Mouse (Mus musculus) E14TG2a.4 (cell line): ENCODE measurements around the gene Asap3.

Experiments used
- H3K27me3 ChIP-seq: 2 replicates; pipeline ENCODE4 v1.6.1; 2014; ENCODE audit warnings: low read length, control low read depth; ENCODE audit not compliant: insufficient read depth
- H3K36me3 ChIP-seq: 2 replicates; pipeline ENCODE4 v1.6.1; 2014; ENCODE audit warnings: low read length, control low read depth; ENCODE audit not compliant: insufficient read depth
- H3K4me1 ChIP-seq: replicated peaks from 2 replicates; pipeline ENCODE4 v1.6.1; 2014; ENCODE audit warnings: low read depth, low read length, control low read depth
- H3K4me3 ChIP-seq: replicated peaks from 2 replicates; pipeline ENCODE4 v1.5.1; 2014; ENCODE audit warnings: mild to moderate bottlenecking, low read length
- H3K9me3 ChIP-seq: 2 replicates; pipeline ENCODE4 v1.6.1; 2014; ENCODE audit warnings: low read length, control low read depth
- CTCF ChIP-seq: conservative IDR thresholded peaks from 2 replicates; pipeline ENCODE4 v1.5.1; 2014; ENCODE audit warnings: low read length
- NANOG ChIP-seq: IDR thresholded peaks from 2 replicates; pipeline ENCODE4 v1.6.1; 2014; ENCODE audit warnings: borderline replicate concordance, low read length, mixed read lengths
- POU5F1 ChIP-seq: IDR thresholded peaks from 2 replicates; pipeline ENCODE4 v1.6.1; 2014; ENCODE audit warnings: low read length, borderline replicate concordance

The Asap3 gene

GRCm38 (mm10) chr4:136202509-136202908, 3.7 kb upstream of the Asap3 start:
- H3K36me3 ChIP-seq = no peaks in the 10 kb centered on the region
- no peaks in the 10 kb centered on the region for H3K9me3 ChIP-seq
- H3K4me3 ChIP-seq = no peak overlapping the region
- no peak for TF ChIP-seq NANOG
- peak; percentile 75 for TF ChIP-seq CTCF
- no peak for TF ChIP-seq POU5F1
- no peaks in the 10 kb centered on the region for H3K27me3 ChIP-seq
- peaks cover 49% of the 10 kb centered on the region for H3K4me1 ChIP-seq

- Histone ChIP-seq H3K36me3 (peaks cover 6% of the 10 kb centered on the region; the same call in 1 of the 2 replicates), H3K4me1 (peaks cover 48% of the 10 kb centered on the region), H3K4me3 (no peak overlapping the region), H3K27me3 (no peaks in the 10 kb centered on the region), H3K9me3 (no peaks in the 10 kb centered on the region)
- no peak for TF ChIP-seq POU5F1
- TF ChIP-seq CTCF = no peak
- TF ChIP-seq NANOG = no peak
Observed at GRCm38 (mm10) chr4:136204775-136205174, 1.4 kb upstream of the Asap3 start.

- TF ChIP-seq NANOG = no peak
- TF ChIP-seq POU5F1 = no peak
- no peak for TF ChIP-seq CTCF
- Histone ChIP-seq H3K4me3 (peak overlapping the region; percentile 82), H3K27me3 (no peaks in the 10 kb centered on the region), H3K4me1 (peaks cover 38% of the 10 kb centered on the region), H3K9me3 (no peaks in the 10 kb centered on the region), H3K36me3 (peaks cover 15% of the 10 kb centered on the region; the same call in 1 of the 2 replicates)
Observed at GRCm38 (mm10) chr4:136206943-136207342, 778 bp downstream of the Asap3 start.

- TF ChIP-seq NANOG (no peak), POU5F1 (no peak), CTCF (no peak)
- Histone ChIP-seq H3K27me3 (no peaks in the 10 kb centered on the region), H3K9me3 (no peaks in the 10 kb centered on the region), H3K4me1 (peaks cover 27% of the 10 kb centered on the region), H3K4me3 (no peak overlapping the region), H3K36me3 (peaks cover 27% of the 10 kb centered on the region)
Observed at GRCm38 (mm10) chr4:136210931-136211330, 4.8 kb downstream of the Asap3 start.

- TF ChIP-seq POU5F1 (no peak), CTCF (no peak), NANOG (no peak)
- peaks cover 19% of the 10 kb centered on the region for H3K4me1 ChIP-seq
- no peaks in the 10 kb centered on the region for H3K9me3 ChIP-seq
- no peak overlapping the region for H3K4me3 ChIP-seq
- peaks cover 9% of the 10 kb centered on the region; the same call in 1 of the 2 replicates for H3K27me3 ChIP-seq
- H3K36me3 ChIP-seq = peaks cover 27% of the 10 kb centered on the region
Observed at GRCm38 (mm10) chr4:136213629-136214028, 7.5 kb downstream of the Asap3 start.

- peaks cover 20% of the 10 kb centered on the region for H3K36me3 ChIP-seq
- no peak overlapping the region for H3K4me3 ChIP-seq
- peaks cover 24% of the 10 kb centered on the region for H3K4me1 ChIP-seq
- no peak for TF ChIP-seq NANOG
- no peak for TF ChIP-seq POU5F1
- no peak for TF ChIP-seq CTCF
- peaks cover 9% of the 10 kb centered on the region; the same call in 1 of the 2 replicates for H3K27me3 ChIP-seq
- no peaks in the 10 kb centered on the region for H3K9me3 ChIP-seq
Observed at GRCm38 (mm10) chr4:136214828-136215227, 8.7 kb downstream of the Asap3 start.

GRCm38 (mm10) chr4:136215576-136215975, 9.4 kb downstream of the Asap3 start:
- H3K4me1 ChIP-seq = peaks cover 32% of the 10 kb centered on the region
- H3K27me3 ChIP-seq = peaks cover 9% of the 10 kb centered on the region; the same call in 1 of the 2 replicates
- peaks cover 17% of the 10 kb centered on the region for H3K36me3 ChIP-seq
- no peak overlapping the region for H3K4me3 ChIP-seq
- TF ChIP-seq POU5F1 = no peak
- no peak for TF ChIP-seq NANOG
- TF ChIP-seq CTCF = no peak
- no peaks in the 10 kb centered on the region for H3K9me3 ChIP-seq

GRCm38 (mm10) chr4:136217063-136217462, 10.9 kb downstream of the Asap3 start:
- peaks cover 41% of the 10 kb centered on the region for H3K4me1 ChIP-seq
- H3K27me3 ChIP-seq = peaks cover 9% of the 10 kb centered on the region; the same call in 1 of the 2 replicates
- H3K36me3 ChIP-seq = peaks cover 12% of the 10 kb centered on the region
- H3K9me3 ChIP-seq = no peaks in the 10 kb centered on the region
- no peak overlapping the region for H3K4me3 ChIP-seq
- TF ChIP-seq NANOG (no peak), POU5F1 (no peak), CTCF (no peak)
